Mouse (Mus musculus): ENCODE measurements around the gene Vmn1r211.
"Not testable (repeated sequence)": the region's sequence is repeated elsewhere in the genome, so short reads cannot be mapped to it uniquely, and the experiment has no call there.

DNA sequence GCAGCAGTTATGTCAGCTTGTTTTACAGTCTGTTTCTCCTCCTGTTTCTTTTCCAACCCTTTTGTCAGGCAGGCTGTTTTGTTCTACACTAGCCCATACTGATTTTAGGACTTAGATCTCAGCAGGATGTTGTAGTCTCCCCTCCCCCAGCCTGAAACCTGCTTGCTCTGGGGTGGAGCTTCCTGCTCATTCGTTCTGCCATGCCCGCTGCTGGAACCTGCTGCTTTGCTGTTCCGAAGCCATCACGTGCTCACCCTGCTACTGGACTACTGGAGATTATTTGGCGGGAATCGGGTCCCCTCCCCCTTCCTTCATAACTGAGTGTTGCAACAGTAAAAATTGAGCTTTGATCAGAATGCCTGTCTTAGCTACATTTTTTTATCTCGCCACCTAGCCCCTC lies 28.0 kb downstream of the Vmn1r211 start:
- TF ChIP-seq POLR2A (IDR thresholded peaks at IDR 0.05; ENCODE audit: low read depth, low read length); CTCF (conservative IDR thresholded peaks at IDR 0.05; ENCODE audit: insufficient read depth, insufficient read length, low read depth, low read length): not testable (repeated sequence)

Data from kidney, adult 2 months (tissue).